Mouse (Mus musculus) naive thymus-derived CD4-positive, alpha-beta T cell, adult 2 months (primary cell): ENCODE measurements around the gene Pde4c.
A peak's percentile ranks its signal among the peaks of the same experiment; 100 is the strongest.

Experiments used
- DNase-seq: peaks from one replicate; pipeline ENCODE4 v3.0.0-alpha.2; 2011; ENCODE audit warnings: low read depth

The Pde4c gene

GRCm38 (mm10) chr8:70790846-70791245, 67.3 kb downstream of the Pde4c start:
- DNase-seq, result no peak

DNA sequence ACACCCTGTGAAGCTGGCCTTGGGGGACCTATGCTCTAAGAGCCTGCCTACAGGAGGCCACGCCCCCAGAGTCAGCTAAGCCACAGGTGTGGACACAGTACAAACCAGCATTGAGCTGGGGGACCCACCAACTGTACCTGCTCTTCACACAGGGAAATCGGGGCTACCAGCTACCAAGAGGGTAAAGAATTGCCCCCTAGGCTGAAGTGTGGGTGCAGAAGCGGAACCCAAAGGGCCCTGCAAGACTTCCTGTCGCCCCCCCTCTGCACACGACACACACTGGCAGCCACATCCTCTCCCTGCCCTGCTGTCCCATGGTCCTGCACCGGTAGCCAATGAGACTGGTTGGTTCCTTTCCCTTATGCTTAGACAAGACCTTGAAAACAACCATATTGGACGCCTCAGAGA, 67.8 kb downstream of the Pde4c start:
- peak; percentile 83 for DNase-seq

GRCm38 (mm10) chr8:70791975-70792691, 68.6 kb downstream of the Pde4c start:
- peak; percentile 99 for DNase-seq

GRCm38 (mm10) chr8:70792700-70793099, 69.2 kb downstream of the Pde4c start:
- DNase-seq, result peak; percentile 95

DNA sequence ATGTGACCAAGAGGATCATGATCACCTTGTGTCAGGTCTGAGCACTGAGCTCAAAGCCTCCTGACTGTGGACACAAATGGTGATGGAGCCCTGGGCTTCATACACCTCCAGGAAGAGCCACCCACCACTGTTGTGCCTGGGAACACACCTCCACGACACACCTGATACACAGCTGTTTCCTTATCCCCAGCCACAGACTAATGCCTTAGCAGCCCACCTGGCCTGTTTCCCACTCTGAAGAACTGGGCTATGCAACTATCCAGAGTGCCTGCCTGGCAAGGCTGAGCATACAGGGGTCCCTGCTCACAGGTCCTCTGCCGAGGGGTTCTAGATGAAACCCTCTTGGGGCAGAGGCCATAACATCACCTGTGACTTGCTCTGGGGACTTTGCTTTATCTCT, 70.7 kb downstream of the Pde4c start:
- no peak for DNase-seq

GRCm38 (mm10) chr8:70795370-70795769, 71.8 kb downstream of the Pde4c start:
- DNase-seq, result no peak

DNA sequence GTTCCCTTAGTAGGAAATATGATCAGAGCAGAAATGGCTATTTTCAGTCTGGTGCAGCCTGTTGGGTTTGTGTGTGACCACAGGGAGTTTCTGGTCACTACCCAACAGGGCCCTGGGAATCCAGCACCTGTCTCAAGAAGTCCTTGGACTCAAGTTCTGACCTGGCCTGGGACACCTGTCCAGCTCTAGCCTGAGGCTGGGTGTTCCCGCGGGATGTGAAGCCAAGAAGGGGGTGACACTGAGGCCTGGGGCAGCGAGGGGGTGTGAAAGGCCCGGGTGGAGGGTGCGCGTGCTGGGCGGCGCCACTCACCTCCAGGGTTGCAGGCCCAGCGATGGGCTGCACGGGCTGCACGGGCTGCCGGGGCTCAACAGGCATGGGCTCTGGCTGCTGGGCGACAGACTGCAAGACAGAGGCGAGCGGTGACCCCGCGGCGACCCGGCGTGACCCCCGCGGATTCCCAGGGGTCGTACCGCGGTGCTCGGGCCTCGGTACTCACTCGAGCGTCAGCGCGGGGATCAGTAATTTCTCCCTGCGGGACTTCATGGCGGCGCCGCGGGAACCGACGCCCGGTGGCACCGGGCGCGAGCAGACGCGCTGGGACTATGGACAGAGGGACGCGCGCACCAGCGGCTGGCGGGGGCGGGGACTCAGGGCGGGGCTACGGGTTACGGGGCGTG, 73.0 kb downstream of the Pde4c start:
- DNase-seq, result peak; percentile 24

DNA sequence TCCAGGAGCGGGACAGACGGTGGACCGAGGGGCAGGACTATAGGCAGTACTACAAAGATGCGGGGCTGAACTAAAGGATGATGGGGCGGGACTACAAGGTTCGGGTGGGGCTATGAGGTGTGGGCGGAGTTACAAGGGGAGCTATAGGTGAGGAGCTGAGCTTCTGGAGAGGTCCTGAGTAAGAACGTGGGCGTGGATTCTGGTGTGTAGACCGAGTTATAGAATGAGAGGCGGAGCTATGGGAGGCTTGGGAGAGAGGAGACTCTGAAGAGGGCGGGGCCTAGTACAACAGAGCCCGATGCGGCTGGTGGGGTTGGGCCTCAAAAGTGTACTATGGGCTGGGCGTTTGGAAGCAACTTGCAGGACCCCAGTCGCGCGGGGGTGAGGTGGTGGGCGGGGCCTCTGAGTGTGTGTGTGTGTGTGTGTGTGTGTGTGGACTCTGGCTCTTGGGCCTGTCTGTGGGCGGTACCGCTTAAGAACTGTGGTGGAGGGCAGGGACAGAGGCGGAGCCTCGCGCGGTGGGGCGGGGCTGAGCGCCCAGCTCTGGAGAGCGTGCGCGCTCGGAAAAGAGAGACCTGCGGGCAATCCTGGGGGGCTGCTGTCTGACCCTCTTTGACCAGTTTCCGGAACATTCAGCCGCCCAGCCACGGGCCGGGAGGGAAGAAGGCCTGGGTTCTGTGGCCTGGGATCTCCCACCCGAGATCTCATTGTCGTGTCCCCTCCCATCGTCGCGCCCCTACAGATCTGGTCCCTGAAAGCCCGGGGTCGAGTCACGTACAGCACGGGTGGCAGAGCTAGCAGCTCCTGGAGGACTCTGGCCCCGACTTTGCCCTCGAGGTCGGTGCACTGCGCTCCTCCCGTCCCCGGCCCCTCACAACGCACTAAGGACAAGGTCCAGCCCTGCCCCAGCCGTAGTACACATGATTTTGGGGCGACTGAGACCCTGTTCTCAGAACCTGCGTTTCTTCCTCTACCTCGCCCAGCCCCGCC, 73.9 kb downstream of the Pde4c start:
- peak; percentile 89 for DNase-seq

DNA sequence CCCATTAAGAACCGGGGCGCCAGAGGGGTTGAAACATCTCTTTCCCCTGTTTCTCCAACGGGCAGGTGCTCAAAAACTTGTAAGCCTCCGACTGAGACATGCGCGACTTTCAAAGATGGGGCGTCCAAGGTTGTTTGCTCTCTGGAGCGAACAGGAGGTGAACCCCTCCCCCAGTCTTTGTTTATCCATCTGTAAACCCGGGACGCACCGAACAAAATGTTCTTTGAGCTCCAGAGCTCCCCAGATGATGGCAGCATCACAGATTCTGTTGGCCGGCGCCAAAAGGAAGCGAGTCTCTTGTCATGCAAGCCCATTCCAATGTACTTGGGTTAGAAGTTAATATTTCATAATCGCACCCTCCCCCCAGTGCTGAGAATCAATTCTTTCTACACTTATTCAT, 74.8 kb downstream of the Pde4c start:
- DNase-seq, result no peak

GRCm38 (mm10) chr8:70800648-70801047, 77.1 kb downstream of the Pde4c start:
- DNase-seq, result no peak
